Mouse (Mus musculus): Measurements from ENCODE around the gene Ndel1. TPM values are rescaled to one million over a fixed set of nuclear protein-coding genes. Genes with fewer than 3 reads are reported as not detected.

Gene Ndel1
- total and polyA plus RNA-seq, 3 experiments, result 31.1 to 46.9 (median 35.2) TPM

GRCm38 (mm10) chr11:68886091-68886490 lies 14.4 kb upstream of the Ndel1 start:
- H3K79me2 ChIP-seq (replicated peaks; ENCODE audit: control insufficient read depth, extremely low read depth, insufficient read depth, poor library complexity, severe bottlenecking), result no peaks in the 10 kb centered on the region
- no peaks in the 10 kb centered on the region for H3K36me3 ChIP-seq (replicated peaks in 1 of 2; ENCODE audit: control insufficient read depth in 1 of 2, insufficient read depth in 1 of 2, low read length in 1 of 2)
- no peaks in the 10 kb centered on the region for H3K9me3 ChIP-seq (replicated peaks; ENCODE audit: low read length)
- dilution Hi-C loops (cut with MboI; ENCODE audit: extremely low pct_ligation_motif_present, extremely low pct_unique_long_range_greater_than_20kb, low sequenced_read_pairs) (no loop called here), in situ Hi-C loops (cut with MboI; ENCODE audit: low pct_ligation_motif_present, low pct_unique_long_range_greater_than_20kb, low sequenced_read_pairs) (no loop called here)
- H3K27me3 ChIP-seq (replicated peaks), result no peaks in the 10 kb centered on the region
- H3K27ac ChIP-seq (ENCODE audit: insufficient read depth, low read depth), result no peak overlapping the region
- H3K9ac ChIP-seq (ENCODE audit: insufficient read depth, low read depth), result no peak overlapping the region
- H3K4me2 ChIP-seq (ENCODE audit: insufficient read depth, low read depth, poor library complexity, severe bottlenecking), result no peak overlapping the region
- DNase-seq (ENCODE audit: extremely low read depth), result no peak
- TF ChIP-seq E2F4 (IDR thresholded peaks at IDR 0.05; ENCODE audit: insufficient replicate concordance, low read depth, low read length), result no peak
- no peak for TF ChIP-seq MAX (IDR thresholded peaks at IDR 0.05; ENCODE audit: low read length)
- no peak for TF ChIP-seq USF1 (IDR thresholded peaks at IDR 0.05; ENCODE audit: low read depth, low read length)
- no peak for TF ChIP-seq MEF2A (IDR thresholded peaks at IDR 0.05; ENCODE audit: borderline replicate concordance, low read depth, low read length)
- no peak for TF ChIP-seq KAT2A (IDR thresholded peaks at IDR 0.05; ENCODE audit: insufficient replicate concordance, low read length)
- TF ChIP-seq ZNF384 (IDR thresholded peaks at IDR 0.05; ENCODE audit: low read depth, low read length), result no peak
- no peak for TF ChIP-seq JUND (conservative IDR thresholded peaks at IDR 0.05; ENCODE audit: low read depth, low read length)
- no peak for TF ChIP-seq CTCF (conservative IDR thresholded peaks at IDR 0.05 in 1 of 2, IDR thresholded peaks at IDR 0.05 in 1 of 2; ENCODE audit: low read depth in 2 of 2, low read length in 2 of 2)
- no peak for TF ChIP-seq ELF1 (IDR thresholded peaks at IDR 0.05; ENCODE audit: low read depth, low read length)
- TF ChIP-seq HCFC1 (IDR thresholded peaks at IDR 0.05; ENCODE audit: low read depth, low read length), result no peak
- no peak for TF ChIP-seq TBP (conservative IDR thresholded peaks at IDR 0.05; ENCODE audit: low read depth, low read length)
- TF ChIP-seq RCOR1 (conservative IDR thresholded peaks at IDR 0.05; ENCODE audit: low read depth, low read length), result no peak
- TF ChIP-seq UBTF (IDR thresholded peaks at IDR 0.05; ENCODE audit: low read depth, low read length), result no peak
- no peak for TF ChIP-seq CHD1 (IDR thresholded peaks at IDR 0.05; ENCODE audit: low read depth, low read length)
- TF ChIP-seq BHLHE40 (IDR thresholded peaks at IDR 0.05; ENCODE audit: low read depth, low read length), result no peak
- no peak for TF ChIP-seq SIN3A (IDR thresholded peaks at IDR 0.05; ENCODE audit: low read length)
- no peak for TF ChIP-seq USF2 (conservative IDR thresholded peaks at IDR 0.05; ENCODE audit: low read depth, low read length)
- H3K4me3 ChIP-seq (replicated peaks in 1 of 3; ENCODE audit: low read depth in 2 of 3, low read length in 2 of 3, poor library complexity in 1 of 3), result no peak overlapping the region
- H3K4me1 ChIP-seq (ENCODE audit: control insufficient read depth in 1 of 2, insufficient read depth in 2 of 2), result peaks cover 0 to 5% of the 10 kb centered on the region in 2 experiments; a peak in 1 of 4 replicates

GRCm38 (mm10) chr11:68884368-68884767 lies 12.7 kb upstream of the Ndel1 start:
- no peak overlapping the region for H3K4me2 ChIP-seq (ENCODE audit: insufficient read depth, low read depth, poor library complexity, severe bottlenecking)
- TF ChIP-seq POLR2A (IDR thresholded peaks at IDR 0.05; ENCODE audit: low read depth, low read length), result no peak
- H3K4me3 ChIP-seq (replicated peaks in 1 of 3; ENCODE audit: low read depth in 2 of 3, low read length in 2 of 3, poor library complexity in 1 of 3), result no peak overlapping the region
- dilution Hi-C loops (cut with MboI; ENCODE audit: extremely low pct_ligation_motif_present, extremely low pct_unique_long_range_greater_than_20kb, low sequenced_read_pairs) (no loop called here), in situ Hi-C loops (cut with MboI; ENCODE audit: low pct_ligation_motif_present, low pct_unique_long_range_greater_than_20kb, low sequenced_read_pairs) (no loop called here)
- H3K9me3 ChIP-seq (replicated peaks; ENCODE audit: low read length), result no peaks in the 10 kb centered on the region
- H3K27me3 ChIP-seq (replicated peaks), result no peaks in the 10 kb centered on the region
- peaks cover 0 to 5% of the 10 kb centered on the region in 2 experiments; a peak in 1 of 4 replicates for H3K4me1 ChIP-seq (ENCODE audit: control insufficient read depth in 1 of 2, insufficient read depth in 2 of 2)
- no peaks in the 10 kb centered on the region for H3K36me3 ChIP-seq (replicated peaks in 1 of 2; ENCODE audit: control insufficient read depth in 1 of 2, insufficient read depth in 1 of 2, low read length in 1 of 2)
- no peak overlapping the region for H3K9ac ChIP-seq (ENCODE audit: insufficient read depth, low read depth)
- no peaks in the 10 kb centered on the region for H3K79me2 ChIP-seq (replicated peaks; ENCODE audit: control insufficient read depth, extremely low read depth, insufficient read depth, poor library complexity, severe bottlenecking)
- no peak for DNase-seq (ENCODE audit: extremely low read depth)
- no peak overlapping the region for H3K27ac ChIP-seq (ENCODE audit: insufficient read depth, low read depth)
